Mouse (Mus musculus) neural tube, embryonic 13.5 days (tissue): ENCODE measurements at regions not wholly inside any gene's neighbourhood (a gene's known extent, or its start where the extent isn't known, plus 50 kb on each side); places are given as distances from the start of the nearest gene placed in this dataset.

Experiments used
- ATAC-seq: fragments of 200-750 bp; cut with Nextera tagmentation; 2 replicates; pipeline ENCODE4 v1.8.0; 2017; ENCODE audit warnings: low read depth, mild to moderate bottlenecking, moderate TSS enrichment, moderate library complexity
- H3K27ac ChIP-seq: fragments of 300-500 bp; sonication (generic); replicated peaks from 2 replicates; pipeline ENCODE4 v1.5.1; 2015; ENCODE audit warnings: moderate library complexity, mild to moderate bottlenecking, inconsistent platforms
- H3K27me3 ChIP-seq: fragments of 300-500 bp; sonication (generic); 2 replicates; pipeline ENCODE4 v1.6.1; 2015; ENCODE audit warnings: mild to moderate bottlenecking, inconsistent platforms
- H3K36me3 ChIP-seq: fragments of 300-500 bp; sonication (generic); 2 replicates; pipeline ENCODE4 v1.6.1; 2015; ENCODE audit warnings: mild to moderate bottlenecking, inconsistent platforms
- H3K4me1 ChIP-seq: fragments of 300-500 bp; sonication (generic); replicated peaks from 2 replicates; pipeline ENCODE4 v1.6.1; 2015; ENCODE audit warnings: inconsistent platforms
- H3K4me2 ChIP-seq: fragments of 300-500 bp; sonication (generic); 2 replicates; pipeline ENCODE4 v1.6.1; 2015; ENCODE audit warnings: inconsistent platforms, mild to moderate bottlenecking, moderate library complexity
- H3K4me3 ChIP-seq: fragments of 300-500 bp; sonication (generic); 2 replicates; pipeline ENCODE4 v1.5.1; 2015; ENCODE audit warnings: mild to moderate bottlenecking, inconsistent platforms
- H3K9ac ChIP-seq: fragments of 300-500 bp; sonication (generic); 2 replicates; pipeline ENCODE4 v1.6.1; 2015; ENCODE audit warnings: moderate library complexity, mild to moderate bottlenecking, inconsistent platforms
- H3K9me3 ChIP-seq: fragments of 300-500 bp; sonication (generic); 2 replicates; pipeline ENCODE4 v1.6.1; 2016; ENCODE audit warnings: inconsistent platforms
- WGBS: fragments of 180-500 bp; shearing (Covaris S2); methylation state at CpG from one replicate; pipeline ENCODE4 v1.1.7; 2015; 5-methylcytosine and 5-hydroxymethylcytosine counted together

DNA sequence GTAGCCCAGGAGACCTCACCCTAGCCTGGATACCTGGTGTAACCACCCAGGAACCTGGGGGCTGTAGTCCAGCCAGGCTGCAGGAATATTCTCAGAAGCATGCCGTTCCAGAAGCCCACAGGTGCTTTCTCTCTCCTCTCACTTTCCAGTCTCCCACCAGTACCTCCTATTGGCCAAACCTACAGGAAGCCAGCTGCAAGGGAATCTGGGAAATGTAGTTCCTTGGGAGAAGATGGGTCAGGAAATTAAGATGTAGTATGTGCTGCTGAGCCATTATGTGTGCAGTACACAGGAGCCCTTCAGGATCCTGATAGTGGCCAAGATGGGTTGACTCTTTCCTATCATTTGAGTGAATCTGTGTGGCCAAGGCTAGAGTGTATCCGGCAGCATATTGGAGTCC is 282.8 kb downstream of the Uaca start:
- peaks cover 11% of the 10 kb centered on the region for H3K4me1 ChIP-seq
- H3K36me3 ChIP-seq: no peaks in the 10 kb centered on the region
- no peak overlapping the region for H3K27ac ChIP-seq
- H3K4me2 ChIP-seq: no peak overlapping the region
- H3K9ac ChIP-seq: no peak overlapping the region
- ATAC-seq: no peak
- WGBS: 73% methylated on average over 2 of the region's 2 CpGs
- peaks cover 12% of the 10 kb centered on the region; the same call in 1 of the 2 replicates for H3K27me3 ChIP-seq
- H3K9me3 ChIP-seq: no peaks in the 10 kb centered on the region
- no peak overlapping the region for H3K4me3 ChIP-seq

- Histone ChIP-seq H3K36me3 (no peaks in the 10 kb centered on the region), H3K4me1 (peaks cover 17% of the 10 kb centered on the region), H3K27me3 (peaks cover 12% of the 10 kb centered on the region; the same call in 1 of the 2 replicates), H3K9me3 (no peaks in the 10 kb centered on the region), H3K27ac (no peak overlapping the region), H3K9ac (no peak overlapping the region), H3K4me3 (no peak overlapping the region), H3K4me2 (no peak overlapping the region)
- 74% methylated on average over 4 of the region's 4 CpGs for WGBS
- no peak for ATAC-seq
Observed at GRCm38 (mm10) chr9:61077807-61078206, 283.5 kb downstream of the Uaca start.

DNA sequence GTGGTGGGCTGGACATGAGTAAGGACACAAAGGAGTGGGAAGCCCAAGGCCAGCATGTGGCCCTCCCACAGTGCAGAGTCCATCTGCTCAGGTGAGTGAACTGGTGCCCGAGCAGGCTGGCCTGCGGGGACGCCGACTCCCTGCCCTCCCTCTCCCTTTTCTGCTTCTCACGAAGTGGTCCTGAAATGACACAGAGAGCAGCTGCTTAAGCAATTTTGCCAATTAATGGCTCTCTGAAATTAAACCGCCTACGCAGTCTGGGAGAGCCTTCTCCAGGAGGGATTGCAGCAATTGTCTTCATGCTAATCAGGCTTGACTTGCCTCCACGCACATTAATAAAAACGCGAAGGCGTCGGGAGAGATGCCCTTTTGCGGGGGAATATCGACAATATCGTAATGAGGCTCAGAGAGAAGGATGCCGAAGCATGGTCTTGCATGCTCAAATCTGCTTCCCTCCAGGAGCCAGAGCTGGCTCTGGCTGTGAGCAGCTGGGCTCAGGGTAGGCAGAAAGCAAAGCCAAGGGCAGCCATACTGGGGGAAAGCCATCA is 287.2 kb downstream of the Uaca start:
- no peak overlapping the region for H3K4me3 ChIP-seq

DNA sequence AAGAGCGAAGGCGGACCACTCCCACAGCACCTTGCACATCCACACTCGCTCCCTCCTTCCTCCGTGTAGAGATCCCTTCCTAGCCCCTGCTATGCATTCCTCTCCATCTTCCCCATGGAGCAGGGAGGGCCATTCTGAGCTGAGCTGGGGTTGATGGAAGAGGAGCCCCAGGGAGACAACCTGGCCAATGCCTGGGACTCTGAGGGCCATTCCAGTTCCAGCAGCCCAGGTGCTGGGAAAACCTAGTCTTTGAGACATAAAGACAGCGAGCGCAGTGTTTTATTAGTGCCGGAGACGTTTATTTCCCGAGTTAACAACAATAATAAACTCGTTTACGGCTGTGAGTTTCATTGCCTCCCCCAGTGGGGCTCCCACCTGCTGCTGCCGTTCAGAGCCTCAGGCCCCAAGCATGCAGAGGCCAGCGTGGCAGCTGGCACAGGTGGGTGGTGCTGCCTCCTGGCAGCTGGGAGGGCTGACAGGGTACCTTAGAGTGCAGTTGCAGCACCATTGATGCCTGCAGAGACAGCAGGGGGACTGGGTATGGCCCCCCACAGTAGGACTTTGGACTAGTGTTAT is 287.4 kb upstream of the Tle3 start:
- H3K4me1 ChIP-seq: peaks cover 27% of the 10 kb centered on the region
- no peaks in the 10 kb centered on the region for H3K36me3 ChIP-seq
- no peak overlapping the region for H3K4me2 ChIP-seq
- no peak overlapping the region for H3K4me3 ChIP-seq
- WGBS: 18% methylated on average over 13 of the region's 13 CpGs
- H3K9ac ChIP-seq: no peak overlapping the region
- peak; percentile 54 for ATAC-seq
- no peak overlapping the region; the same call in 1 of the 2 replicates for H3K27ac ChIP-seq
- peaks cover 22% of the 10 kb centered on the region for H3K27me3 ChIP-seq
- no peaks in the 10 kb centered on the region for H3K9me3 ChIP-seq

More for the DNA sequence above, 287.2 kb downstream of the Uaca start:
- Histone ChIP-seq H3K9me3 (no peaks in the 10 kb centered on the region), H3K36me3 (no peaks in the 10 kb centered on the region), H3K27me3 (peaks cover 16% of the 10 kb centered on the region; the same call in 1 of the 2 replicates), H3K4me2 (peak overlapping the region; percentile 10; the same call in 1 of the 2 replicates), H3K27ac (peak overlapping the region; percentile 66), H3K9ac (no peak overlapping the region), H3K4me1 (peaks cover 27% of the 10 kb centered on the region)
- 19% methylated on average over 16 of the region's 16 CpGs for WGBS
- ATAC-seq: peak; percentile 55

DNA sequence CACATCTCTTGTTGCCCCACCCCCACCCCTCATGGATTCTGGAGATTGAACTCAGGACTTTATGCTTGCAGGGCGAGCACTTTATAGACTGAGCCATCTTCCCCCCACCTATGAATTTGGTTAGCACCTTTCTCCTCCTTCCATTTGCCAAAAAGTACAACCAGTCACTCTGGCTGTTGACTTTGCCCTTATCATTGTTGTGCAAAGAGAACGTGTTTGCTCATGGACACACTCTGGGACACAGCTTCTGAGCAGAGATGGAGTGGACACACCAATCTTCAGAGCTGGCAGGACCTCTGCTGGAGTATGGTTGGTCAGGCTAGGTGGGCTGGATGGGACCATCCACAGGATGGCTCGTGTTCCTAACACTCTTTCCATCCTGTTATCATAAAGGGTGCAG is 285.1 kb upstream of the Tle3 start:
- Histone ChIP-seq H3K4me2 (no peak overlapping the region), H3K27me3 (peaks cover 24% of the 10 kb centered on the region), H3K36me3 (no peaks in the 10 kb centered on the region), H3K4me3 (no peak overlapping the region), H3K4me1 (peaks cover 18% of the 10 kb centered on the region), H3K9ac (no peak overlapping the region), H3K9me3 (no peaks in the 10 kb centered on the region), H3K27ac (no peak overlapping the region)
- no peak for ATAC-seq
- WGBS: 91% methylated on average over 3 of the region's 3 CpGs

- no peak overlapping the region for H3K4me2 ChIP-seq
- no peak for ATAC-seq
- 87% methylated on average over 2 of the region's 2 CpGs for WGBS
Observed at GRCm38 (mm10) chr9:61089066-61089686, 283.0 kb upstream of the Tle3 start.

DNA sequence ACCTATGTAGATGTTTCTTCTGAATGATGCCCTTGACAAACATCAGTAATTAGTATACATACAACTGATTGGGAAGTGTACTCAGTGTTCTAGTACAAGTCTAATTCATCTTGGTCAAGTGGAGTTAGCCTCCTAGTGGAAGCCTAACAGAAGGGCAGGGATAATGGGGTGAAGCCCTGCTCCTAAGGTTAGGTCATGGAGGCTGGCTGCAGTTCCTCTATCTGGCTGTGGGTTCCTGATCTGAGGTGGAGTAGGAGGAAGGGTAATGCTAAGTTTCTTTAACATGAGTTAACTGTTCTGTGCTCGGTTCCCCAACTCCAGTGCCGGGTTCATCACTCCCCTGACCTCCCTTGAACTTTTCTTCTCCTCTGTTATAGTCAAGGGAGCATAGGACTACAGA is 281.1 kb upstream of the Tle3 start:
- no peaks in the 10 kb centered on the region for H3K36me3 ChIP-seq
- no peak overlapping the region for H3K4me3 ChIP-seq
- no peak for ATAC-seq
- H3K27me3 ChIP-seq: peaks cover 17% of the 10 kb centered on the region; the same call in 1 of the 2 replicates
- H3K9ac ChIP-seq: no peak overlapping the region
- no peak overlapping the region for H3K27ac ChIP-seq
- WGBS: 85% methylated on average over 2 of the region's 2 CpGs
- H3K9me3 ChIP-seq: no peaks in the 10 kb centered on the region
- no peak overlapping the region for H3K4me2 ChIP-seq
- peaks cover 12% of the 10 kb centered on the region; the same call in 1 of the 2 replicates for H3K4me1 ChIP-seq

More at GRCm38 (mm10) chr9:61089066-61089686, 283.0 kb upstream of the Tle3 start:
- H3K36me3 ChIP-seq: no peaks in the 10 kb centered on the region
- H3K4me3 ChIP-seq: no peak overlapping the region
- H3K9ac ChIP-seq: no peak overlapping the region
- H3K27me3 ChIP-seq: peaks cover 14% of the 10 kb centered on the region
- H3K9me3 ChIP-seq: no peaks in the 10 kb centered on the region
- no peak overlapping the region for H3K27ac ChIP-seq
- H3K4me1 ChIP-seq: peaks cover 22% of the 10 kb centered on the region

DNA sequence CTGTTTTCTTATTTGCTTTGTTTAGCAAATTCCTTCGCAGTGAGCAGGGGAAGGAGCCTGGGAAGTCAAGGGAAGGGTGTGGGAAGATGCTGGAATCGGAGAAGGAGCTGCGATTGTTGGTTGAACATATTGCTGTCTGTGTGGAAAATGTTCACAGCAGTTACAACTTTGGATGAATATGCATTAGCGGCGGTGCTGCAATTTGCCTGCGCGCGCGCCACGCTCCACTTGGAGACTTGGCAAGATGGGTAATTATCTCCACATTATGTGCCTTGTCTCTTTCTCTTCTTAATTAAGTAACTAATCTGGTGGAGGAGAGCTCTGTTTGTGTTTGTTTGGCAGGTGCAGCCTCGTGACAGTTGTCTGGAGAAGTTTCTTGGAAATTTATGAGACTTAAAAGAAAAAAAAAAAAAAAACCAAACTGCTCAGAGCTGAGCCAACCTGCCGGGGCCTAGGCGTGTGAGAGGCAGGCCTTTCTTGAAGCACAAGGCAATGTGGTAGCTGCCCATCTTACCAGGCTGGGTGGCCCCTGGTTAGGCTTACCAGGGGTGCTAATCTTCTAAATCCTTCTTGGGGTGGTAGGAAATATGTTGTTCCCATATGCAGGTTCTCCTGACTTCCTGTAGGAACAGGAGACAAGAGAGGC is 279.2 kb upstream of the Tle3 start:
- Histone ChIP-seq H3K27me3 (peaks cover 17% of the 10 kb centered on the region), H3K4me3 (no peak overlapping the region), H3K27ac (no peak overlapping the region), H3K36me3 (no peaks in the 10 kb centered on the region), H3K4me2 (no peak overlapping the region), H3K9ac (no peak overlapping the region), H3K4me1 (peaks cover 12% of the 10 kb centered on the region; the same call in 1 of the 2 replicates), H3K9me3 (no peaks in the 10 kb centered on the region)
- WGBS: 53% methylated on average over 13 of the region's 13 CpGs
- no peak for ATAC-seq

DNA sequence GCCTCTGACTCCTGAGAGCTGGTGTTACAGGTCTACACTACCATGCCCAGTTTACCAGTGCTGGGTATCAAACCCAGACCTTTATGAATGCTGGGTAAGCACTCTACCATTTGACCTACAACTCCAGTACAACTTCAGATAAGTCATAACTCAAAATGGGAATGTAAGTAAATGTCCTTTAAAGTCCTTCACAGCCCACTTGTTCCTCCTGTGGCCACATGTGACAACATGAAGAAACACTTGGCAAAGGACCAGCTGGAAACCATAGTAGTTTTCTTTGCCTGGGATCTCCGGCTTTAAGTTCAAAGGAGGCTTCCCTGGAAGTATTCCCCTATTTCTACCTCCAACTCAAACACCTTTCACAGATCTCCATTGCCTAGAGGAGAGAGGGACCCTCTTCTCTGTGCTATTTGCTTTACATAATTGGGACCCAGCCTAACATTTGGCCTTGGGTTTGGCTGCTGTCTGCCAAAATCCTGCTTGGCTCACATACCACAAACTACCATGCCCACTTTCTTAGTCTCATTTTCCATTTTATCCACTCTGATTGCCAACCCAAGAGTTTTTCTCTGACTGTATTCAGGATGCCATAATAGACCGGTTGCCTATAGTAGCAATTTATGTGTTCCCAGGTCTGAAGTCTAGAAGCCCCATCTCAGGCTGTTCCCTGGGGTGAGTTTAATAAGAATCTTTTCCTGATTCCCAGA is 276.9 kb upstream of the Tle3 start:
- Histone ChIP-seq H3K27me3 (peaks cover 20% of the 10 kb centered on the region), H3K9me3 (no peaks in the 10 kb centered on the region), H3K4me3 (no peak overlapping the region), H3K36me3 (no peaks in the 10 kb centered on the region), H3K9ac (no peak overlapping the region), H3K4me2 (no peak overlapping the region), H3K4me1 (peaks cover 17% of the 10 kb centered on the region; the same call in 1 of the 2 replicates), H3K27ac (no peak overlapping the region)
- WGBS: 85% methylated on average over 2 of the region's 2 CpGs
- no peak for ATAC-seq

- WGBS: 40% methylated on average over 7 of the region's 7 CpGs
- H3K4me2 ChIP-seq: no peak overlapping the region
- no peaks in the 10 kb centered on the region for H3K9me3 ChIP-seq
- H3K27me3 ChIP-seq: peaks cover 39% of the 10 kb centered on the region
- no peaks in the 10 kb centered on the region for H3K36me3 ChIP-seq
- H3K27ac ChIP-seq: 0 out of 2 replicates have a peak overlapping the region, but pooled peaks have one; percentile 33
- no peak overlapping the region for H3K4me3 ChIP-seq
- 0 out of 2 replicates have a peak, but pooled peaks have one; percentile 19 for ATAC-seq
- H3K9ac ChIP-seq: no peak overlapping the region
- peaks cover 27% of the 10 kb centered on the region for H3K4me1 ChIP-seq
Observed at GRCm38 (mm10) chr9:61101741-61102450, 270.3 kb upstream of the Tle3 start.
